ENCODE assay signal across 30 mouse cellular contexts in the genomic region with DNA sequence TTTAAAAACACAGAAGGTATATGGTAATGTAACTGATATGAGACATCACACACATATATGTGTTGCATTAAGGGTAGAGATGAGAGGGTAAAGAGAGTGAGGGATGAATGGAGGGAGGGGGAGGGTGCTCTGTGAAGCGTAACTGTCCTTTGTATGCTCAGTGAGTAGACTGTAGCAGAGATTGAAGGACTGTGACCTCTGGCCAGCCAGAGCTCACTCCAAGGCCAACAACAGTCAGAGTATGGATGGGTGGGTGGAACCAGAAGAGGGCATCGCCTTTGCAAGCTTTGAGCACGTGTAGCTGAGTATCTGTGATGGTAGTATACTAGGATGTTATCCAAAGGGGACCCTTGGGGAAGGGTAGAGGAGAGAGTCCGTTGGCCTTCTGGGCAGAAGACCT. TPM values are rescaled to one million over a fixed set of nuclear protein-coding genes. Genes with fewer than 3 reads are reported as not detected.
DNase-seq lines count a peak whose midpoint lies in the region; ATAC-seq lines count a peak whose summit lies in the region.
"Had no signal": no experiment of that assay in that cellular context is flagged by ENCODE, and none has a peak within 500 bp of the region (broad histone marks: within the 10 kb centered on the region; RNA-seq: fewer than 3 reads in every experiment).

No protein-coding gene starts in this region.

- no peak overlapping the region for H3K4me3 ChIP-seq in kidney, embryonic 16.5 days (ENCODE audit: low read length)
- H3K4me3 ChIP-seq in liver, embryonic 12.5 days = no peak overlapping the region
- no peak overlapping the region for H3K4me3 ChIP-seq in liver, embryonic 13.5 days (replicated peaks)
- no peak overlapping the region for H3K4me3 ChIP-seq in liver, embryonic 16.5 days (ENCODE audit: low read depth, low read length)
- H3K4me3 ChIP-seq: embryonic facial prominence, embryonic 12.5 days; embryonic facial prominence, embryonic 15.5 days; gastrocnemius, adult 2 months; heart, embryonic 12.5 days; heart, embryonic 15.5 days; hindbrain, embryonic 15.5 days had no signal

- H3K27me3 ChIP-seq in kidney, embryonic 16.5 days (ENCODE audit: insufficient read depth, low read length) = no peaks in the 10 kb centered on the region
- H3K27me3 ChIP-seq in liver, embryonic 12.5 days (replicated peaks) = no peaks in the 10 kb centered on the region
- no peaks in the 10 kb centered on the region for H3K27me3 ChIP-seq in liver, embryonic 13.5 days
- H3K27me3 ChIP-seq in liver, embryonic 16.5 days (ENCODE audit: control insufficient read depth, insufficient read depth, low read depth, low read length) = no peaks in the 10 kb centered on the region
- H3K27me3 ChIP-seq: embryonic facial prominence, embryonic 12.5 days; embryonic facial prominence, embryonic 15.5 days; heart, embryonic 12.5 days; heart, embryonic 15.5 days; hindbrain, embryonic 15.5 days had no signal

- 66% methylated on average over 4 of the region's 4 CpGs for WGBS in kidney, embryonic 16.5 days
- WGBS in liver, embryonic 12.5 days (ENCODE audit: insufficient replicate concordance) = 52% methylated on average over 4 of the region's 4 CpGs
- 59% methylated on average over 4 of the region's 4 CpGs for WGBS in liver, embryonic 13.5 days (ENCODE audit: insufficient replicate concordance)
- 56% methylated on average over 4 of the region's 4 CpGs for WGBS in liver, embryonic 16.5 days (ENCODE audit: insufficient replicate concordance)

- no peak overlapping the region for H3K4me2 ChIP-seq in kidney, embryonic 16.5 days (replicated peaks; ENCODE audit: low read depth, low read length)
- no peak overlapping the region for H3K4me2 ChIP-seq in liver, embryonic 12.5 days
- no peak overlapping the region for H3K4me2 ChIP-seq in liver, embryonic 13.5 days
- no peak overlapping the region for H3K4me2 ChIP-seq in liver, embryonic 16.5 days (ENCODE audit: low read depth, low read length)
- H3K4me2 ChIP-seq: embryonic facial prominence, embryonic 12.5 days; embryonic facial prominence, embryonic 15.5 days; heart, embryonic 12.5 days; heart, embryonic 15.5 days; hindbrain, embryonic 15.5 days had no signal

- no peak overlapping the region for H3K27ac ChIP-seq in kidney, embryonic 16.5 days (ENCODE audit: low read length)
- no peak overlapping the region for H3K27ac ChIP-seq in liver, embryonic 12.5 days
- no peak overlapping the region for H3K27ac ChIP-seq in liver, embryonic 13.5 days
- no peak overlapping the region for H3K27ac ChIP-seq in liver, embryonic 16.5 days (ENCODE audit: low read length)
- H3K27ac ChIP-seq: embryonic facial prominence, embryonic 12.5 days; embryonic facial prominence, embryonic 15.5 days; gastrocnemius, adult 2 months; heart, embryonic 15.5 days; hindbrain, embryonic 15.5 days had no signal

- no peaks in the 10 kb centered on the region for H3K36me3 ChIP-seq in kidney, embryonic 16.5 days (ENCODE audit: insufficient read depth, low read length)
- no peaks in the 10 kb centered on the region for H3K36me3 ChIP-seq in liver, embryonic 12.5 days
- no peaks in the 10 kb centered on the region for H3K36me3 ChIP-seq in liver, embryonic 13.5 days
- no peaks in the 10 kb centered on the region for H3K36me3 ChIP-seq in liver, embryonic 16.5 days (ENCODE audit: control insufficient read depth, insufficient read depth)
- H3K36me3 ChIP-seq: embryonic facial prominence, embryonic 12.5 days; embryonic facial prominence, embryonic 15.5 days; heart, embryonic 12.5 days; heart, embryonic 15.5 days; hindbrain, embryonic 15.5 days had no signal

- H3K9me3 ChIP-seq in kidney, embryonic 16.5 days (ENCODE audit: low read length) = no peaks in the 10 kb centered on the region
- H3K9me3 ChIP-seq in liver, embryonic 12.5 days (replicated peaks) = no peaks in the 10 kb centered on the region
- H3K9me3 ChIP-seq in liver, embryonic 13.5 days (replicated peaks) = no peaks in the 10 kb centered on the region
- no peaks in the 10 kb centered on the region for H3K9me3 ChIP-seq in liver, embryonic 16.5 days (replicated peaks; ENCODE audit: control insufficient read depth, low read length)
- H3K9me3 ChIP-seq: embryonic facial prominence, embryonic 12.5 days; embryonic facial prominence, embryonic 15.5 days; heart, embryonic 12.5 days; heart, embryonic 15.5 days; hindbrain, embryonic 15.5 days had no signal

- peaks cover 3% of the 10 kb centered on the region; the same call in 1 of the 2 replicates for H3K4me1 ChIP-seq in kidney, embryonic 16.5 days (ENCODE audit: insufficient read depth, low read length)
- no peaks in the 10 kb centered on the region for H3K4me1 ChIP-seq in liver, embryonic 12.5 days
- no peaks in the 10 kb centered on the region for H3K4me1 ChIP-seq in liver, embryonic 13.5 days (replicated peaks)
- no peaks in the 10 kb centered on the region for H3K4me1 ChIP-seq in liver, embryonic 16.5 days (ENCODE audit: control insufficient read depth, low read depth, low read length)
- H3K4me1 ChIP-seq: embryonic facial prominence, embryonic 12.5 days; embryonic facial prominence, embryonic 15.5 days had no signal

- intact Hi-C loops in gastrocnemius, postnatal 14 days (cut with DNase I; ENCODE audit: low total_unique reads) = no loop called here

- ATAC-seq in kidney, embryonic 16.5 days (ENCODE audit: low FRiP score, low TSS enrichment) = peak; percentile 47; the same call in 1 of the 2 replicates
- ATAC-seq in liver, embryonic 12.5 days = peak; percentile 57; the same call in 1 of the 2 replicates
- ATAC-seq in liver, embryonic 13.5 days (ENCODE audit: low read depth) = peak; percentile 64; the same call in 1 of the 2 replicates
- ATAC-seq in liver, embryonic 16.5 days (ENCODE audit: low read depth) = peak; percentile 81
- ATAC-seq in monocyte, adult 5-6 weeks (replicated peaks; ENCODE audit: insufficient number of reproducible peaks, low FRiP score, low TSS enrichment, poor library complexity, severe bottlenecking) = no peak
- ATAC-seq: CD4-positive, CD25-positive, alpha-beta regulatory T cell, adult 4 months; forebrain, embryonic 14.5 days; forebrain, postnatal 0 days had no signal

- no peak overlapping the region for H3K9ac ChIP-seq in kidney, embryonic 16.5 days (replicated peaks; ENCODE audit: low read length)
- H3K9ac ChIP-seq in liver, embryonic 12.5 days = no peak overlapping the region
- no peak overlapping the region for H3K9ac ChIP-seq in liver, embryonic 13.5 days
- no peak overlapping the region for H3K9ac ChIP-seq in liver, embryonic 16.5 days (ENCODE audit: low read depth, low read length)
- H3K9ac ChIP-seq: embryonic facial prominence, embryonic 12.5 days; embryonic facial prominence, embryonic 15.5 days; forebrain, postnatal 0 days; heart, embryonic 12.5 days; heart, embryonic 15.5 days; hindbrain, embryonic 15.5 days had no signal

- DNase-seq in kidney, postnatal 4 days = no peak
- no peak for DNase-seq in liver, embryonic 13.5 days
- no peak for DNase-seq in gastrocnemius, postnatal 14 days
- DNase-seq: adrenal gland, adult 2 months; adrenal gland, postnatal 36 days; cerebellum, adult 18-20 months; cerebellum, adult 9-10 months; cerebellum, postnatal 14 days; forebrain, postnatal 0 days; gastrocnemius, adult 2 months; gastrocnemius, postnatal 25 days; heart, adult 18-20 months; heart, postnatal 10 days; heart, postnatal 36 days had no signal

RNA-seq across cellular contexts. Expression of a gene that starts 17.7 kb away (rescaled TPM):
- 1.2 TPM in 2 replicates for polyA plus RNA-seq in kidney, embryonic 16.5 days (2015; fragmentation: Nextera tagmentation; extraction: Ambion mirVana)
- polyA plus RNA-seq in liver, embryonic 12.5 days (2016; fragmentation: Nextera tagmentation; extraction: Ambion mirVana) = not detected in 2 replicates
- not detected in 2 replicates for polyA plus RNA-seq in liver, embryonic 13.5 days (2015; fragmentation: Nextera tagmentation; extraction: Ambion mirVana)
- not detected in 2 replicates for polyA plus RNA-seq in liver, embryonic 16.5 days (2015; fragmentation: Nextera tagmentation; extraction: Ambion mirVana)
- not detected in 3 replicates for total RNA-seq in monocyte, adult 5-6 weeks (2017)
- not detected for total RNA-seq in gastrocnemius, postnatal 14 days (2021)
- total RNA-seq: common myeloid progenitor, adult 5-6 weeks; gastrocnemius, adult 2 months; gastrocnemius, postnatal 25 days; heart, postnatal 36 days; MEL had no signal
- polyA plus RNA-seq: adrenal gland, adult 2 months; C2C12; CD4-positive, CD25-positive, alpha-beta regulatory T cell, adult 4 months; forebrain, embryonic 11.5 days had no signal

RNA-seq across cellular contexts. Expression of a gene that starts 24.6 kb away (rescaled TPM):
- polyA plus RNA-seq in kidney, embryonic 16.5 days (2015; fragmentation: Nextera tagmentation; extraction: Ambion mirVana) = not detected in 2 replicates
- not detected in 2 replicates for polyA plus RNA-seq in liver, embryonic 12.5 days (2016; fragmentation: Nextera tagmentation; extraction: Ambion mirVana)
- polyA plus RNA-seq in liver, embryonic 13.5 days (2015; fragmentation: Nextera tagmentation; extraction: Ambion mirVana) = not detected in 2 replicates
- not detected in 2 replicates for polyA plus RNA-seq in liver, embryonic 16.5 days (2015; fragmentation: Nextera tagmentation; extraction: Ambion mirVana)
- total RNA-seq in monocyte, adult 5-6 weeks (2017) = not detected in 3 replicates
- total RNA-seq in gastrocnemius, postnatal 14 days (2021) = not detected
- total RNA-seq: adrenal gland, adult 2 months; adrenal gland, postnatal 36 days; common myeloid progenitor, adult 5-6 weeks; forebrain, postnatal 0 days; gastrocnemius, adult 2 months; gastrocnemius, postnatal 25 days; heart, adult 18-20 months; heart, postnatal 10 days; heart, postnatal 36 days; MEL had no signal
- polyA plus RNA-seq: adrenal gland, adult 2 months; C2C12; CD4-positive, CD25-positive, alpha-beta regulatory T cell, adult 4 months; embryonic facial prominence, embryonic 12.5 days; embryonic facial prominence, embryonic 15.5 days; forebrain, embryonic 11.5 days; forebrain, embryonic 14.5 days; forebrain, postnatal 0 days; heart, embryonic 12.5 days; heart, embryonic 15.5 days; hindbrain, embryonic 11.5 days; hindbrain, embryonic 15.5 days had no signal
